Mouse (Mus musculus): ENCODE data around the gene Chil4. TPM values are rescaled to one million over a fixed set of nuclear protein-coding genes. Genes with fewer than 3 reads are reported as not detected.
"Not testable (repeated sequence)": the region's sequence is repeated elsewhere in the genome, so short reads cannot be mapped to it uniquely, and the experiment has no call there.

Gene Chil4
- 0.09 TPM in 1 of 2 replicates, not detected in the other for polyA plus RNA-seq (2015; fragmentation: Nextera tagmentation; extraction: Ambion mirVana)

DNA sequence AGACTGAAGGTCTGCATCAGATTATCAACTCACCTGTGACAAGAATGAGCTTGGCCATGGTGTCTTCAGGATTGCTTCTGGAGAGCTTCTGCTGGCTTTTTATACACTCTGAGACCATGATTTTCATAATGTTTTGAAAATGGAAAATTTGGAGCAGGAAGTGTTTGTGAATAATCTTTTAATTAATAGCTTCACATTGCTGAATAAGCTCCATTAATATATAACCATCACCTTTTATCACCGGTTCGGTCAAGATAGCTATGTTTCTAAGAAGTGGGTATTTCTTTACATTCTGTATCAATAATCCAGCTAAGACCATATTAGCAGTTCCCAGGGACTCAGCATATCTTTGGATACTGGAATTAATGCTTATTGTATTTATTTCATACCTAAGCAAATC lies at the start of gene Chil4:
Gene Chil4, minus strand, starts transcription at position 101 of the 400 bp plus-strand sequence.
- Histone ChIP-seq H3K4me1 (replicated peaks) (no peaks in the 10 kb centered on the region), H3K4me3 (no peak within 1 kb of the TSS), H3K4me2 (no peak within 1 kb of the TSS), H3K9ac (no peak within 1 kb of the TSS), H3K27ac (replicated peaks) (no peak within 1 kb of the TSS), H3K36me3 (no peaks in the 10 kb centered on the region), H3K9me3 (no peaks in the 10 kb centered on the region), H3K27me3 (no peaks in the 10 kb centered on the region)
- 91% methylated on average over 2 of the region's 2 CpGs for WGBS
- no peak for ATAC-seq (ENCODE audit: low FRiP score, low read depth)

DNA sequence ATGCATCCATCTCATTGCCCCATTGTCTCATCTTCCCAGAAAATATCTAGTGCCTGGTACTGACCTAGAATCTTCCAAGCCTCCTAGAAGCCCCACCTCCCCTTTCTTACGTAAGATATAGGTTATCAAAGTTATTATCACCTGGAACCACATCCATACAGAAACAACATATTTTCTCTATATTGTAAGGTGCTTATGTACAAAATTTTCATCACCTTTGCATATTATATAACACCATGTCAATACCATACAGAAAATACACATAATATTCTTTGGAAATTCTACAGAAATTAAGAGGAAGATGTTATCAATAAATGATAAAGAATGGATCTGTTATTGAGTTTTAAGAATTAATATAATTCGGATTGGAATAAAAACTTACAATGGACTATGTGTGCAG lies 46.5 kb upstream of the Chil4 start:
- H3K9ac ChIP-seq, result no peak overlapping the region
- H3K4me1 ChIP-seq (replicated peaks), result no peaks in the 10 kb centered on the region
- no peak overlapping the region for H3K4me3 ChIP-seq
- 88% methylated on average over 2 of the region's 2 CpGs for WGBS
- H3K27ac ChIP-seq (replicated peaks), result no peak overlapping the region
- H3K9me3 ChIP-seq, result no peaks in the 10 kb centered on the region
- H3K27me3 ChIP-seq, result no peaks in the 10 kb centered on the region
- no peak overlapping the region for H3K4me2 ChIP-seq
- ATAC-seq (ENCODE audit: low FRiP score, low read depth), result no peak
- H3K36me3 ChIP-seq, result no peaks in the 10 kb centered on the region

DNA sequence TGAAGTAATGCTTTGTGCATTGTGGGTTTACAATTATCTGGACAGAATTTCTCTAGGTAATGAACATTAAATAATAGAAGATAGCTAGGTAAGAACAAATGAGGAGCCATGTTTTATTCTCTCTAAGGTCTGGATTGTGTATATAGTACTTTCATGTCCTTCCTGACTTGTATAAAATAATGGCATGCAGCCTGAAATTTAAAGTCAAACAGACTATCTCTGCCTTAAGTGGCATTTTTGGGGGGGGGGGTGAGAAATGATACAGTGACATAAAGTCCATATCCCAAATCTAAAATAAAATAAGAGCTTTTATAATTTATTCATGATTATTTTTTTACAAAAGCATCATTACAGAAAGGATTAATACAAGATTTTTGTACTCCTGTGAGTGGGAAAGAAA lies 45.5 kb upstream of the Chil4 start:
- no peak overlapping the region for H3K27ac ChIP-seq (replicated peaks)
- no peak overlapping the region for H3K4me2 ChIP-seq
- H3K9me3 ChIP-seq, result no peaks in the 10 kb centered on the region
- H3K4me1 ChIP-seq (replicated peaks), result no peaks in the 10 kb centered on the region
- H3K36me3 ChIP-seq, result no peaks in the 10 kb centered on the region
- no peaks in the 10 kb centered on the region for H3K27me3 ChIP-seq
- ATAC-seq (ENCODE audit: low FRiP score, low read depth), result no peak
- H3K4me3 ChIP-seq, result no peak overlapping the region
- H3K9ac ChIP-seq, result no peak overlapping the region

GRCm38 (mm10) chr3:106257076-106257475 lies 37.8 kb upstream of the Chil4 start:
- peaks cover 35% of the 10 kb centered on the region for H3K9me3 ChIP-seq
- H3K27me3 ChIP-seq; H3K4me2 ChIP-seq; H3K9ac ChIP-seq; H3K36me3 ChIP-seq; H3K4me1 ChIP-seq (replicated peaks); H3K4me3 ChIP-seq; ATAC-seq (ENCODE audit: low FRiP score, low read depth); H3K27ac ChIP-seq (replicated peaks): not testable (repeated sequence)
- 95% methylated on average over 11 of the region's 11 CpGs for WGBS

DNA sequence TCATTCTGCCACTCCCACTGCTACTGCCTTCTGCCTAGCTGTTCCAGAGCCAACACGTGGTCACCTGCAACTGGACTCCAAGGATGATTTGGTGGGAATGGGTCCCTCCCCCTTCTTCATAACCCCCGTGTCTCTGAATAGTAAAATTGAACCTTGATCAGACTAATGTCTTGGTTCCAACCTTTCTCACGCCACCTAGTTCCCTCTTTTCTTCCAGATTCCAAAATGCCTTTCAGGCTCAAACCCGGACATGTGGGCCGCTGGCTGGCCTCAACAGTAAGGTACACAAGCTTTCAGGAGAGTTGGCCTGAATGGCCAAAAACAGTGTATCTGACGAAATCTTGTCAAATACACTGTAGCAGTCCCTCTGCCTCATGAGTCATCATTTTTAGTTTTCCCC lies 33.4 kb upstream of the Chil4 start:
- ATAC-seq (ENCODE audit: low FRiP score, low read depth), result no peak
- Histone ChIP-seq H3K4me1 (replicated peaks) (no peaks in the 10 kb centered on the region), H3K4me2 (no peak overlapping the region)

GRCm38 (mm10) chr3:106250763-106251399 lies 31.6 kb upstream of the Chil4 start:
- H3K9me3 ChIP-seq, result peaks cover 21% of the 10 kb centered on the region; the same call in 1 of the 2 replicates
- not testable (repeated sequence) for H3K36me3 ChIP-seq; H3K4me1 ChIP-seq (replicated peaks); H3K4me2 ChIP-seq; H3K27ac ChIP-seq (replicated peaks); H3K9ac ChIP-seq; H3K4me3 ChIP-seq; H3K27me3 ChIP-seq; ATAC-seq (ENCODE audit: low FRiP score, low read depth)
- 30% methylated on average over 5 of the region's 5 CpGs for WGBS

More for the DNA sequence above, 33.4 kb upstream of the Chil4 start:
- Histone ChIP-seq H3K4me3 (no peak overlapping the region), H3K27ac (replicated peaks) (no peak overlapping the region), H3K9ac (no peak overlapping the region), H3K36me3 (no peaks in the 10 kb centered on the region), H3K9me3 (peaks cover 26% of the 10 kb centered on the region), H3K27me3 (no peaks in the 10 kb centered on the region)
- WGBS, result 86% methylated on average over 6 of the region's 6 CpGs

GRCm38 (mm10) chr3:106247369-106247768 lies 28.1 kb upstream of the Chil4 start:
- not testable (repeated sequence) for ATAC-seq (ENCODE audit: low FRiP score, low read depth); H3K36me3 ChIP-seq; H3K4me3 ChIP-seq; H3K4me2 ChIP-seq; H3K27ac ChIP-seq (replicated peaks); H3K4me1 ChIP-seq (replicated peaks); H3K9me3 ChIP-seq; H3K9ac ChIP-seq; H3K27me3 ChIP-seq
- WGBS, result 91% methylated on average over 9 of the region's 9 CpGs

DNA sequence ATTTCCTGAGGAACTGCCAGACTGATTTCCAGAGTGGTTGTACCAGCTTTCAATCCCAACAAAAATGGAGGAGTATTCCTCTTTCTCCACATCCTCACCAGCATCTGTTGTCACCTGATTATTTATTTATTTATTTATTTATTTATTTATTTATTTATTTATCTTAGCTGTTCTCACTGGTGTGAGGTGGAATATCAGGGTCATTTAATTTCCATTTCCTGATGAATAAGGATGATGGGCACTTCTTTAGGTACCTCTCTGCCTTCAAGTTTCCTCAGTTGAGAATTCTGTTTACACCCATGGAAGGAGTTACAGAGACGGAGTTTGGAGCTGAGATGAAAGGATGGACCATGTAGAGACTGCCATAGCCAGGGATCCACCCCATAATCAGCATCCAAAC lies 20.9 kb upstream of the Chil4 start:
- 86% methylated on average over 1 of the region's 1 CpGs for WGBS
- not testable (repeated sequence) for H3K27me3 ChIP-seq; ATAC-seq (ENCODE audit: low FRiP score, low read depth)

DNA sequence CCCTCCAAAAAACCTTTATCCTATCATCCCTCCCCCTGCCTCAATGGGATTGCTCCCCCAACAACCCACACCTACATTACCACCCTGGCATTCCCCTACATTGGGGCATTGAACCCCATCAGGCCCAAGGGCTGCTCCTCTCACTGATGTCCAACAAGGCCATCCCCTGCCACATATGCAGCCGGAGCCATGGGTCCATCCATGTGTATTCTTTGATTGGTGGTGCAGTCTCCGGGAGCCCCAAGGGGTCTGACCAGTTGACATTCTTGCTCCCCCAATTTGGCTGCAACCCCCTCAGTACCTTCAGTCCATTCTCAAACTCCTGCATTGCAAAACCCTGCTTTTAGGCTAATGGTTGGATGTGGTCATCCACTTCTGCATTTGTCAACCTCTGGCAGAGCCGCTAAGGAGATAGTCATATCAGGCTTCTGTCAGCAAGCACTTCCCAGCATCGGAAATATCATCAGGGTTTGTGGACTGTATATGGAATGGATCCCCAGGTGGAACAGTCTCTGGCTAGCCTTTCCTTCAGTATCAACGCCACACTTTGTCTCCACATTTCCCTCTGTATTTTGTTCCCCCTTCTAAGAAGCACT lies 20.0 kb upstream of the Chil4 start:
- 94% methylated on average over 5 of the region's 5 CpGs for WGBS
- H3K36me3 ChIP-seq, result no peaks in the 10 kb centered on the region
- no peak overlapping the region for H3K4me3 ChIP-seq
- H3K27ac ChIP-seq (replicated peaks), result no peak overlapping the region
- H3K9ac ChIP-seq, result no peak overlapping the region
- 0 out of 2 replicates have a peak, but pooled peaks cover 8% of the 10 kb centered on the region for H3K9me3 ChIP-seq
- no peaks in the 10 kb centered on the region for H3K27me3 ChIP-seq
- no peak for ATAC-seq (ENCODE audit: low FRiP score, low read depth)
- no peak overlapping the region for H3K4me2 ChIP-seq
- H3K4me1 ChIP-seq (replicated peaks), result no peaks in the 10 kb centered on the region

More for the DNA sequence above, 20.9 kb upstream of the Chil4 start:
- not testable (repeated sequence) for H3K4me3 ChIP-seq; H3K27ac ChIP-seq (replicated peaks); H3K36me3 ChIP-seq; H3K9ac ChIP-seq; H3K4me2 ChIP-seq; H3K9me3 ChIP-seq; H3K4me1 ChIP-seq (replicated peaks)

DNA sequence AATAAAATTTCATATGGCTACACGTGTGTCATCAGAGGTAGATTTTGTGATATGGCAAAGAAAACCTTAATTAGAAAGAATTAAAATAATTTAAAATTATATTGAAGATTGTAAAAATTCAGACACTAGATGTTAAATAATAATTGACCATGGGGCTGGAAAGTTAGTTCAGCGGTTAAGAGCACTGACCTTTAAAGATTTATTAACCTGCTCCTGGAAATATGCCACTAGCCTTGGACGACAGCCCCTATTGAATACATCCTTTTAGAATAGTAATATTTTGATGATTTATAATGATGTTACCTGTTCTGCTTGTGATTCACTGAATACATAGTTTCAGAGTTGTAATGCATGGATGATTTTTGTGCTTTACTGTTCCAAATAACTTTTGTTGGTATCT lies 4.1 kb upstream of the Chil4 start:
- WGBS, result 76% methylated on average over 3 of the region's 3 CpGs
- not testable (repeated sequence) for H3K4me3 ChIP-seq

GRCm38 (mm10) chr3:106221625-106222265 lies 2.4 kb upstream of the Chil4 start:
- H3K4me2 ChIP-seq, result no peak overlapping the region
- H3K27ac ChIP-seq (replicated peaks), result no peak overlapping the region
- H3K9me3 ChIP-seq, result 0 out of 2 replicates have a peak, but pooled peaks cover 3% of the 10 kb centered on the region
- H3K9ac ChIP-seq, result no peak overlapping the region
- no peaks in the 10 kb centered on the region for H3K4me1 ChIP-seq (replicated peaks)
- H3K4me3 ChIP-seq, result no peak overlapping the region
- no peaks in the 10 kb centered on the region for H3K36me3 ChIP-seq
- ATAC-seq (ENCODE audit: low FRiP score, low read depth), result no peak
- H3K27me3 ChIP-seq, result no peaks in the 10 kb centered on the region
- WGBS, result 96% methylated on average over 1 of the region's 1 CpGs

More for the DNA sequence above, 4.1 kb upstream of the Chil4 start:
- not testable (repeated sequence) for H3K27me3 ChIP-seq; H3K27ac ChIP-seq (replicated peaks); H3K9ac ChIP-seq; H3K9me3 ChIP-seq; H3K4me1 ChIP-seq (replicated peaks); ATAC-seq (ENCODE audit: low FRiP score, low read depth); H3K36me3 ChIP-seq; H3K4me2 ChIP-seq

GRCm38 (mm10) chr3:106218284-106218954 lies 888 bp downstream of the Chil4 start:
- not testable (repeated sequence) for H3K4me3 ChIP-seq, H3K27me3 ChIP-seq
- WGBS, result 85% methylated on average over 4 of the region's 4 CpGs

More at GRCm38 (mm10) chr3:106218284-106218954, 888 bp downstream of the Chil4 start:
- H3K36me3 ChIP-seq; H3K4me1 ChIP-seq (replicated peaks); H3K4me2 ChIP-seq; H3K9me3 ChIP-seq; ATAC-seq (ENCODE audit: low FRiP score, low read depth); H3K9ac ChIP-seq; H3K27ac ChIP-seq (replicated peaks): not testable (repeated sequence)

Measured in hindbrain, embryonic 15.5 days (tissue).